Mouse (Mus musculus): Measurements from ENCODE around the gene Lamc3. TPM values are rescaled to one million over a fixed set of nuclear protein-coding genes. Genes with fewer than 3 reads are reported as not detected.
A peak's percentile ranks its signal among the peaks of the same experiment; 100 is the strongest.

The Lamc3 gene
- polyA plus RNA-seq, 1 experiment from 2014 or later: 12.3 TPM

DNA sequence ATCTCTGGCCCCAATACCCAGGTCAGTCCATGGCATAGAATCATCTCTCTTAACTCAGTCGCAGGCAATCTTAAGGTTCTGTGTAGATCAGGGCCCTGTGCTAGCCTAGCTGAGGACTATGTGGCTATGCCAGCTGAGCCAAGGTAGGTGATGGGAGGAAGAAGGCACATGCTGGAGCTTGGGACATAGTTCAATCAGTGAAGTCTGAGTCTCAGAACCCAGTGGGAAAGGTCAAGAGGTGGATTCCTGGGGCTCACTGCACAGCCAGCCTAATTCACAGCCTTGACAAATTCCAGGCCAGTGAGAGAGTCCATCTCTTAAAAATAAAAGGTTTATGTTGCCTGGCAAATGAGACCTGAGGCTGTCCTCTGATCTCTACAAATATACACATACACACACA, 23.3 kb upstream of the Lamc3 start:
- no peaks in the 10 kb centered on the region for H3K36me3 ChIP-seq
- no peaks in the 10 kb centered on the region for H3K9me3 ChIP-seq (replicated peaks)
- H3K27me3 ChIP-seq (ENCODE audit: low read depth, poor library complexity, severe bottlenecking): peaks cover 24% of the 10 kb centered on the region
- peaks cover 34% of the 10 kb centered on the region for H3K4me1 ChIP-seq
- H3K27ac ChIP-seq (replicated peaks): 0 out of 2 replicates have a peak overlapping the region, but pooled peaks have one; percentile 3
- no peak for DNase-seq (ENCODE audit: low spot score)
- H3K4me3 ChIP-seq: no peak overlapping the region
- whole genome bisulfite sequencing: 89% methylated on average over 1 of the region's 1 CpGs

GRCm38 (mm10) chr2:31864891-31865290, 22.2 kb upstream of the Lamc3 start:
- peaks cover 23% of the 10 kb centered on the region for H3K4me1 ChIP-seq
- WGBS: 93% methylated on average over 9 of the region's 9 CpGs
- no peak for DNase-seq (ENCODE audit: low spot score)
- peaks cover 13% of the 10 kb centered on the region for H3K27me3 ChIP-seq (ENCODE audit: low read depth, poor library complexity, severe bottlenecking)
- no peak overlapping the region for H3K27ac ChIP-seq (replicated peaks)
- no peaks in the 10 kb centered on the region for H3K9me3 ChIP-seq (replicated peaks)
- no peaks in the 10 kb centered on the region for H3K36me3 ChIP-seq
- no peak overlapping the region for H3K4me3 ChIP-seq

DNA sequence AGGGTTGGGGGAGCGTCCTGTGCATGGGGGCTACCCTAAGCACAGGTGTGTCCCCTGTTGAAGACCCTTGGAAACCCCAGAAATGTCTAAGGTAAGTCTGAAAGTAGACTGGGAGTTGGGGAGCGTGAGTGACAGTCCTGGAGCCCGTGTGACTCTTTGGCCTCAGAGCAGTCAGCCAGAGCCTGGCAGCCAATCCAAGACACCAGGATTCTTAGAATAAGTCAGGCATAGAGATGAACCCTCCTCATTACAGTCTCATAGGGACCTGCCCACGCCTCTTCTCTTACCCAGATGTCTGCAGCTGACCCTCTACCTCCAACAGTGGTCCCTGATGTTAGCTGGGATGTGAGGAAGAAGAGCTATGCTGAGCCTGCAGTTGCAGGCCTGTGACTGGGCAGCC, 21.8 kb upstream of the Lamc3 start:
- Histone ChIP-seq H3K36me3 (no peaks in the 10 kb centered on the region), H3K27me3 (ENCODE audit: low read depth, poor library complexity, severe bottlenecking) (peaks cover 9% of the 10 kb centered on the region; the same call in 1 of the 2 replicates), H3K27ac (replicated peaks) (no peak overlapping the region), H3K4me1 (peaks cover 19% of the 10 kb centered on the region), H3K9me3 (replicated peaks) (no peaks in the 10 kb centered on the region), H3K4me3 (no peak overlapping the region)
- no peak for DNase-seq (ENCODE audit: low spot score)
- WGBS: 69% methylated on average over 4 of the region's 4 CpGs

- Histone ChIP-seq H3K27me3 (ENCODE audit: low read depth, poor library complexity, severe bottlenecking) (0 out of 2 replicates have a peak, but pooled peaks cover 5% of the 10 kb centered on the region), H3K27ac (replicated peaks) (no peak overlapping the region; the same call in 1 of the 2 replicates), H3K9me3 (replicated peaks) (no peaks in the 10 kb centered on the region), H3K4me1 (peaks cover 18% of the 10 kb centered on the region), H3K36me3 (no peaks in the 10 kb centered on the region), H3K4me3 (no peak overlapping the region)
- DNase-seq (ENCODE audit: low spot score): no peak
- WGBS: 42% methylated on average over 2 of the region's 2 CpGs
Observed at GRCm38 (mm10) chr2:31865794-31866193, 21.3 kb upstream of the Lamc3 start.

DNA sequence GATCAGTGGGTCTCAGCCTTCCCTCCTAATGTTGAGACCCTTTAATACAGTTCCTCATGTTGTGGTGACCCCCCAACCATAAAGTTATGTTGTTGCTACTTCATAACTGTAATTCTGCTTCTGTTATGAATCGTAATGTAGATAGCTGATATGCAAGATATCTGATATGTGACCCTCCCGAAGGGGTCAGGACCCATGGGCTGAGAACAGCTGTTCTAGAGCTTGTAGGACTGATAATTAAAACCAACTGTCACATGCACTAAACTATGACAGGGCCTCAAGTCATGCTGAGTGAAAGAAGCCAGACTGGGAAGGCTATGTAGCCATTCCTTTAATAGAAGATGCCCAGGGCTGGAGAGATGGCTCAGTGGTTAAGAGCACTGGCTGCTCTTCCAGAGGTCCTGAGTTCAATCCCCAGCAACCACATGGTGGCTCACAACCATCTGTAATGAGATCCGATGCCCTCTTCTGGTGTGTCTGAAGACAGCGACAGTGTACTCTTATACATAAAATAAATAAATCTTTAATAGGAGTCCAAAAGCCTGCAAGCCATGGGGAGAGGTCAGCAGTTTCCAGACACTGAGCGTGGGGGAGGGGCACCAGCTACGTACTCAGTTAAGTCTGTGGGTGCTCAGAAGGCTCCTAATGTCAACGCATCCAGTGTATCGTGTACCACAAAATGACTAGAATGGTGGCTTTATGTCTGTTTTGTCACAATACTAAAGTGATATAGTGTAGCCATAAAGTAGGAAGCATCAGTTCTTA, 19.1 kb upstream of the Lamc3 start:
- no peaks in the 10 kb centered on the region for H3K36me3 ChIP-seq
- no peaks in the 10 kb centered on the region for H3K9me3 ChIP-seq (replicated peaks)
- H3K4me3 ChIP-seq: no peak overlapping the region
- 86% methylated on average over 8 of the region's 8 CpGs for WGBS
- H3K4me1 ChIP-seq: peaks cover 17% of the 10 kb centered on the region
- no peak overlapping the region for H3K27ac ChIP-seq (replicated peaks)
- no peak for DNase-seq (ENCODE audit: low spot score)
- H3K27me3 ChIP-seq (ENCODE audit: low read depth, poor library complexity, severe bottlenecking): no peaks in the 10 kb centered on the region

- Histone ChIP-seq H3K36me3 (no peaks in the 10 kb centered on the region), H3K4me1 (peaks cover 16% of the 10 kb centered on the region), H3K27ac (replicated peaks) (no peak overlapping the region), H3K9me3 (replicated peaks) (no peaks in the 10 kb centered on the region), H3K27me3 (ENCODE audit: low read depth, poor library complexity, severe bottlenecking) (no peaks in the 10 kb centered on the region), H3K4me3 (no peak overlapping the region)
- DNase-seq (ENCODE audit: low spot score): no peak
- WGBS: 73% methylated on average over 10 of the region's 10 CpGs
Observed at GRCm38 (mm10) chr2:31868538-31869164, 18.4 kb upstream of the Lamc3 start.

GRCm38 (mm10) chr2:31869692-31870091, 17.4 kb upstream of the Lamc3 start:
- Histone ChIP-seq H3K4me3 (no peak overlapping the region), H3K36me3 (no peaks in the 10 kb centered on the region), H3K4me1 (peaks cover 23% of the 10 kb centered on the region), H3K27me3 (ENCODE audit: low read depth, poor library complexity, severe bottlenecking) (no peaks in the 10 kb centered on the region), H3K27ac (replicated peaks) (no peak overlapping the region), H3K9me3 (replicated peaks) (no peaks in the 10 kb centered on the region)
- DNase-seq (ENCODE audit: low spot score): no peak
- 92% methylated on average over 5 of the region's 5 CpGs for WGBS

DNA sequence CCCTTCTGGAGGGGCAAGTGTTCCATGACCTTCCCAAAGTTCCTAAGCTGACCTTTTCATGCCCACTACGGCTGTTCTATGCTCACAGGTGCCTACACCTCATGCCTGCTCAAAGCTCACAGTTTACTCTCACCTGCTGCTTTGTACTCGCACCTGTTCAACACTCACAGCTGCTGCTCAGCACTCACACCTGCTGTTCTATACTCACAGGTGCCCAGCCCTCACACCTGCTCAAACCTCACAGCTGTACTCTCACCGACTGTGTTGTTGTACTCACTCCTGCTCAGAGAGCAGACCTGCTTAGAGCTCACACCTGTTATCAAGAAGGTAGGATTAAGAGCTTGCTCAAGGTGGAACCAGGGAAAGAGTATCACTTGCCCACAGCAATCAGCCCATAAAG, 16.4 kb upstream of the Lamc3 start:
- Histone ChIP-seq H3K27me3 (ENCODE audit: low read depth, poor library complexity, severe bottlenecking) (peaks cover 7% of the 10 kb centered on the region), H3K36me3 (no peaks in the 10 kb centered on the region), H3K4me3 (no peak overlapping the region), H3K9me3 (replicated peaks) (no peaks in the 10 kb centered on the region), H3K4me1 (peaks cover 27% of the 10 kb centered on the region), H3K27ac (replicated peaks) (no peak overlapping the region)
- 78% methylated on average over 3 of the region's 3 CpGs for WGBS
- DNase-seq (ENCODE audit: low spot score): no peak

DNA sequence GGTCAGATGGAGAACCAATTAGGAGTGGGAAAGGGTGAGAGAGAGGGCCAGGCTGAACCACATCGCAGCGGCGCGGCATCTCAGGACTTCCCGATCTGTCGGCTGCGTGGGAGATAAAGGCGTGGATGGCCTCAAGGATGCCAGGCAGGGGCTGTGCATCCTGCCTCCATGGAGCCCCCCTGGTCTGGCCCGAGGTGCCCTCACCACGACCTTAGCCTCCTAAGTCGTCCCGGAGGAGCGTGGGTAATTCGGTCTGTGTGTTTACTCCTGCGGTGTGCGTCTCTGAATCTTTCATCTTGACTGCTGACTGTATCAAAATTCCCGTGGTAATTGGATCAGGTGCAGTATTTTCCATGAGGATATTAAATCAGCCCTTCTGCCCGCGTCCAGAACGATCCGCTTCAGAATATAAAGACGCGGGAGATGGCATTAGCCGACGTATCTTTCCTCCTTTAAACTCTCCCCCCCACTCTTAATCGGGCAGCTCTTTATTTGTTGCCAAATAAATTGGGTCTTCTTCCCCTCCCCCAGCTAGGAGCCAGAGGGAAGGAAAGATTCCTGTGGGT, 12.7 kb upstream of the Lamc3 start:
- DNase-seq (ENCODE audit: low spot score): no peak
- Histone ChIP-seq H3K4me3 (no peak overlapping the region), H3K36me3 (no peaks in the 10 kb centered on the region), H3K4me1 (peaks cover 35% of the 10 kb centered on the region), H3K9me3 (replicated peaks) (no peaks in the 10 kb centered on the region), H3K27me3 (ENCODE audit: low read depth, poor library complexity, severe bottlenecking) (peaks cover 34% of the 10 kb centered on the region), H3K27ac (replicated peaks) (no peak overlapping the region)
- 79% methylated on average over 26 of the region's 26 CpGs for WGBS

DNA sequence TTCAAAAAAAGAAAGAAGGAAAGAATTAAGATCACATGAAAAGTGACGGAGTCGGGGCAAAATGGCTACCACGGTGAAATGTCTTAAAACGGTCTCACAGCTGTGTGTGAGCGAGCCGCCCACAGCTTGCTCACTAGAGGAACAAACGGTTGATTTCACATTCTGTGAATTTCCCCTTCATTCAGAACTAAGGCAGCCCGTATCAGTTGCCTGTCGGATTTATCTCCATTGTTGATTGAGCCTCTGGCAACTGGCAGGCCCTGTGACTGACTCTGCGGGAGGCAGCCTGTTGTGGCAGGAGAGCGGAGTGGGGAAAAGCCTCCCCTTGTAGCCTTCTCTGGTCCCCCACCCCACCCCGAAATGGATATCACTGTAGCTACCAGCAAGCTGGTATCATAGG, 10.6 kb upstream of the Lamc3 start:
- Histone ChIP-seq H3K36me3 (no peaks in the 10 kb centered on the region), H3K4me1 (peaks cover 46% of the 10 kb centered on the region), H3K27ac (replicated peaks) (peak overlapping the region; percentile 50), H3K4me3 (0 out of 2 replicates have a peak overlapping the region, but pooled peaks have one; percentile 16), H3K27me3 (ENCODE audit: low read depth, poor library complexity, severe bottlenecking) (peaks cover 55% of the 10 kb centered on the region), H3K9me3 (replicated peaks) (no peaks in the 10 kb centered on the region)
- DNase-seq (ENCODE audit: low spot score): peak; percentile 39
- WGBS: 19% methylated on average over 12 of the region's 12 CpGs

DNA sequence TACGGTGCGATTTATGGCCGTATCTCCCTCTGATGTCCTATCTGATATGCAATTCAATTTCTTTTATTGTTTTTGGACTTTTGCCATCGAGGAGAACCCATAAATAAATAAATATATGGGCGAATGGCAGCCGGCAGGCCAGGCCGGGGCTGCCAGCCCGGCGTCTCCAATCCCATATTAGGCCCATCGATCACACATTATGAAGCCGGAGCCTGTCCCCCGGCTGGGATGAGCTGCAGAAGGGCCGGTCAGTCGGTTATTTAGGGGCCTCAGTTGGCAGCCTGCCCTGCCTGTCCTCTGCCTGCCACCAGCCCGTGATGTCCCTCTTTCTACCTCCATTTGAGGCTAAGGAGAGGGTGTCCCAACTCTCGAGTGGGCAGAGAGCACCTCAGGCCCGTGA, 8.5 kb upstream of the Lamc3 start:
- Histone ChIP-seq H3K9me3 (replicated peaks) (no peaks in the 10 kb centered on the region), H3K4me1 (peaks cover 43% of the 10 kb centered on the region)
- 88% methylated on average over 17 of the region's 17 CpGs for WGBS

GRCm38 (mm10) chr2:31880868-31881267, 6.2 kb upstream of the Lamc3 start:
- no peaks in the 10 kb centered on the region for H3K9me3 ChIP-seq (replicated peaks)
- no peaks in the 10 kb centered on the region for H3K36me3 ChIP-seq
- no peak for DNase-seq (ENCODE audit: low spot score)
- 8% methylated on average over 14 of the region's 14 CpGs for WGBS
- peaks cover 22% of the 10 kb centered on the region for H3K4me1 ChIP-seq
- no peak overlapping the region for H3K27ac ChIP-seq (replicated peaks)
- peaks cover 91% of the 10 kb centered on the region for H3K27me3 ChIP-seq (ENCODE audit: low read depth, poor library complexity, severe bottlenecking)
- H3K4me3 ChIP-seq: no peak overlapping the region

More for the DNA sequence above, 8.5 kb upstream of the Lamc3 start:
- H3K27ac ChIP-seq (replicated peaks): no peak overlapping the region
- H3K27me3 ChIP-seq (ENCODE audit: low read depth, poor library complexity, severe bottlenecking): peaks cover 77% of the 10 kb centered on the region
- H3K4me3 ChIP-seq: no peak overlapping the region
- H3K36me3 ChIP-seq: no peaks in the 10 kb centered on the region
- no peak for DNase-seq (ENCODE audit: low spot score)

- WGBS: 24% methylated on average over 4 of the region's 4 CpGs
- no peak overlapping the region for H3K27ac ChIP-seq (replicated peaks)
- H3K9me3 ChIP-seq (replicated peaks): no peaks in the 10 kb centered on the region
- H3K4me1 ChIP-seq: peaks cover 20% of the 10 kb centered on the region
- no peak overlapping the region for H3K4me3 ChIP-seq
- no peak for DNase-seq (ENCODE audit: low spot score)
- H3K36me3 ChIP-seq: no peaks in the 10 kb centered on the region
- peaks cover 100% of the 10 kb centered on the region for H3K27me3 ChIP-seq (ENCODE audit: low read depth, poor library complexity, severe bottlenecking)
Observed at GRCm38 (mm10) chr2:31883061-31883460, 4.0 kb upstream of the Lamc3 start.
